Mouse (Mus musculus) T-cell, adult 66 days (primary cell): ENCODE data around the gene Olfr1299. TPM values are rescaled to one million over a fixed set of nuclear protein-coding genes. Genes with fewer than 3 reads are reported as not detected.

Experiments used
- total RNA-seq, 2 experiments: library from RNA; stranded (reverse); gene quantifications; 3 replicates in 1 of 2; 4 replicates in 1 of 2; pipeline ENCODE4 v1.2.4; 2023

Olfr1299 gene
- total RNA-seq: not detected

GRCm38 (mm10) chr2:111661119-111661518, at the start of gene Olfr1299:
Olfr1299 (plus strand) TSS chr2:111661419.

GRCm38 (mm10) chr2:111626397-111626796, 34.8 kb upstream of the Olfr1299 start, which contains the start of gene Olfr1297:
Olfr1297 (minus strand) TSS chr2:111626497.

GRCm38 (mm10) chr2:111649101-111649500, 12.1 kb upstream of the Olfr1299 start, which contains the start of gene Olfr1298:
Olfr1298 (minus strand) TSS chr2:111649201.

Other genes starting within 250 kb of the Olfr1299 start
- gene Olfr1286, start 238.3 kb upstream of the Olfr1299 start, total RNA-seq: not detected
- gene Olfr1287, start 212.3 kb upstream of the Olfr1299 start, total RNA-seq: not detected
- not detected for gene Olfr1288, start 187.3 kb upstream of the Olfr1299 start, total RNA-seq
- gene Olfr1289, start 180.6 kb upstream of the Olfr1299 start, total RNA-seq: not detected
- gene Olfr1290, start 167.6 kb upstream of the Olfr1299 start, total RNA-seq: not detected
- not detected for gene Olfr1291-ps1, start 164.2 kb upstream of the Olfr1299 start, total RNA-seq
- not detected for gene Olfr1293-ps, start 136.2 kb upstream of the Olfr1299 start, total RNA-seq
- gene Olfr1294, start 121.1 kb upstream of the Olfr1299 start, total RNA-seq: not detected
- gene Olfr1295, start 91.7 kb upstream of the Olfr1299 start, total RNA-seq: not detected
- gene Olfr1297, start 34.9 kb upstream of the Olfr1299 start, total RNA-seq: not detected
- not detected for gene Olfr1298, start 12.2 kb upstream of the Olfr1299 start, total RNA-seq
- not detected for gene Olfr1301, start 89.6 kb downstream of the Olfr1299 start, total RNA-seq
- not detected for gene Olfr1302, start 116.0 kb downstream of the Olfr1299 start, total RNA-seq
- not detected for gene Olfr1303, start 158.9 kb downstream of the Olfr1299 start, total RNA-seq
- gene Olfr1305, start 215.7 kb downstream of the Olfr1299 start, total RNA-seq: not detected